Mouse (Mus musculus) midbrain, embryonic 16.5 days (tissue): ENCODE data around the gene Msh5. TPM values are rescaled to one million over a fixed set of nuclear protein-coding genes. Genes with fewer than 3 reads are reported as not detected.

ENCODE experiments used
- ATAC-seq: fragments of 200-750 bp; cut with Nextera tagmentation; 2 replicates; pipeline ENCODE4 v1.8.0; 2017; ENCODE audit warnings: moderate TSS enrichment
- H3K27ac ChIP-seq: fragments of 300-500 bp; sonication (generic); 2 replicates; pipeline ENCODE4 v1.5.1; 2014; ENCODE audit warnings: mild to moderate bottlenecking, low read length, mixed read lengths
- H3K27me3 ChIP-seq: fragments of 300-500 bp; sonication (generic); 2 replicates; pipeline ENCODE4 v1.6.1; 2014; ENCODE audit warnings: low read depth, low read length, mixed read lengths; ENCODE audit not compliant: control insufficient read depth, insufficient read depth
- H3K36me3 ChIP-seq: fragments of 300-500 bp; sonication (generic); 2 replicates; pipeline ENCODE4 v1.6.1; 2014; ENCODE audit warnings: mild to moderate bottlenecking, low read length, moderate library complexity, mixed read lengths; ENCODE audit not compliant: control insufficient read depth, insufficient read depth
- H3K4me1 ChIP-seq: fragments of 300-500 bp; sonication (generic); 2 replicates; pipeline ENCODE4 v1.6.1; 2014; ENCODE audit warnings: mild to moderate bottlenecking, low read length, mixed read lengths; ENCODE audit not compliant: control insufficient read depth, insufficient read depth
- H3K4me2 ChIP-seq: fragments of 300-500 bp; sonication (generic); 2 replicates; pipeline ENCODE4 v1.6.1; 2014; ENCODE audit warnings: mild to moderate bottlenecking, low read length, mixed read lengths
- H3K4me3 ChIP-seq: fragments of 300-500 bp; sonication (generic); 2 replicates; pipeline ENCODE4 v1.5.1; 2014; ENCODE audit warnings: low read depth, mild to moderate bottlenecking, low read length, moderate library complexity, mixed read lengths
- H3K9ac ChIP-seq: fragments of 300-500 bp; sonication (generic); 2 replicates; pipeline ENCODE4 v1.6.1; 2014; ENCODE audit warnings: low read depth, low read length, mixed read lengths
- H3K9me3 ChIP-seq: fragments of 300-500 bp; sonication (generic); replicated peaks from 2 replicates; pipeline ENCODE4 v1.6.1; 2014; ENCODE audit warnings: mild to moderate bottlenecking, low read length, mixed read lengths; ENCODE audit not compliant: control insufficient read depth, poor library complexity, severe bottlenecking
- WGBS: fragments of 180-500 bp; shearing (Covaris S2); extraction: QIAGEN DNeasy Blood & Tissue Kit; methylation state at CpG from one replicate; pipeline ENCODE4 v1.1.7; 2014; 5-methylcytosine and 5-hydroxymethylcytosine counted together
- polyA plus RNA-seq: library from polyadenylated mRNA; unstranded; fragments of >200 nt; fragmentation: Nextera tagmentation; extraction: Ambion mirVana; gene quantifications from 2 replicates; pipeline ENCODE4 v1.2.1, GENCODE M21; 2015

Gene Msh5
- polyA plus RNA-seq, 1 experiment from 2014 or later, result 1.9 TPM

GRCm38 (mm10) chr17:35071454-35071853, 24.9 kb upstream of the Msh5 start:
- Histone ChIP-seq H3K27me3 (peaks cover 7% of the 10 kb centered on the region), H3K36me3 (no peaks in the 10 kb centered on the region), H3K9ac (no peak overlapping the region), H3K9me3 (no peaks in the 10 kb centered on the region), H3K27ac (no peak overlapping the region), H3K4me1 (no peaks in the 10 kb centered on the region), H3K4me3 (no peak overlapping the region), H3K4me2 (no peak overlapping the region)
- 82% methylated on average over 9 of the region's 9 CpGs for WGBS
- ATAC-seq, result no peak

GRCm38 (mm10) chr17:35070556-35071229, 24.1 kb upstream of the Msh5 start:
- ATAC-seq, result no peak
- H3K9ac ChIP-seq, result no peak overlapping the region
- H3K27ac ChIP-seq, result no peak overlapping the region
- H3K36me3 ChIP-seq, result no peaks in the 10 kb centered on the region
- no peaks in the 10 kb centered on the region for H3K4me1 ChIP-seq
- H3K4me3 ChIP-seq, result no peak overlapping the region
- H3K27me3 ChIP-seq, result peaks cover 9% of the 10 kb centered on the region
- 67% methylated on average over 6 of the region's 6 CpGs for WGBS
- H3K9me3 ChIP-seq, result no peaks in the 10 kb centered on the region
- H3K4me2 ChIP-seq, result no peak overlapping the region

- no peak for ATAC-seq
- peaks cover 6% of the 10 kb centered on the region for H3K4me1 ChIP-seq
- 86% methylated on average over 17 of the region's 17 CpGs for WGBS
- no peak overlapping the region for H3K4me2 ChIP-seq
- H3K27me3 ChIP-seq, result peaks cover 28% of the 10 kb centered on the region
- H3K36me3 ChIP-seq, result no peaks in the 10 kb centered on the region
- H3K9me3 ChIP-seq, result no peaks in the 10 kb centered on the region
- no peak overlapping the region for H3K9ac ChIP-seq
- no peak overlapping the region for H3K4me3 ChIP-seq
- H3K27ac ChIP-seq, result no peak overlapping the region
Observed at GRCm38 (mm10) chr17:35068213-35068914, 21.8 kb upstream of the Msh5 start.

- peak within 1 kb of the TSS; percentile 36; the same call in 1 of the 2 replicates for H3K9ac ChIP-seq
- peak within 1 kb of the TSS; percentile 52 for H3K4me2 ChIP-seq
- H3K9me3 ChIP-seq, result no peaks in the 10 kb centered on the region
- WGBS, result 49% methylated on average over 10 of the region's 10 CpGs
- peaks cover 28% of the 10 kb centered on the region for H3K27me3 ChIP-seq
- H3K36me3 ChIP-seq, result peaks cover 5% of the 10 kb centered on the region; the same call in 1 of the 2 replicates
- no peak for ATAC-seq
- H3K4me1 ChIP-seq, result peaks cover 6% of the 10 kb centered on the region
- no peak within 1 kb of the TSS for H3K27ac ChIP-seq
- peak within 1 kb of the TSS; percentile 18 for H3K4me3 ChIP-seq
Observed at GRCm38 (mm10) chr17:35066084-35066483, 19.5 kb upstream of the Msh5 start, which contains the start of gene Mpig6b. Gene Mpig6b, minus strand, starts transcription at chr17:35066184.

- H3K9ac ChIP-seq, result peak within 1 kb of the TSS; percentile 36; the same call in 1 of the 2 replicates
- no peak for ATAC-seq
Observed at GRCm38 (mm10) chr17:35064951-35065947, 18.7 kb upstream of the Msh5 start, which contains the start of gene Ly6g6c. Gene Ly6g6c, plus strand, starts transcription at chr17:35065388.

GRCm38 (mm10) chr17:35064378-35064877, 17.9 kb upstream of the Msh5 start:
- no peak overlapping the region; the same call in 1 of the 2 replicates for H3K4me2 ChIP-seq

More at GRCm38 (mm10) chr17:35064951-35065947, 18.7 kb upstream of the Msh5 start, which contains the start of gene Ly6g6c:
- peak within 1 kb of the TSS; percentile 18 for H3K4me3 ChIP-seq
- no peak within 1 kb of the TSS for H3K27ac ChIP-seq
- peak within 1 kb of the TSS; percentile 52 for H3K4me2 ChIP-seq
- H3K36me3 ChIP-seq, result peaks cover 5% of the 10 kb centered on the region; the same call in 1 of the 2 replicates
- H3K27me3 ChIP-seq, result peaks cover 28% of the 10 kb centered on the region
- peaks cover 12% of the 10 kb centered on the region for H3K4me1 ChIP-seq
- WGBS, result 3% methylated on average over 48 of the region's 48 CpGs
- H3K9me3 ChIP-seq, result no peaks in the 10 kb centered on the region

GRCm38 (mm10) chr17:35063466-35063865, 16.9 kb upstream of the Msh5 start:
- no peak for ATAC-seq
- Histone ChIP-seq H3K27ac (no peak overlapping the region), H3K4me3 (no peak overlapping the region), H3K36me3 (peaks cover 5% of the 10 kb centered on the region; the same call in 1 of the 2 replicates), H3K27me3 (peaks cover 28% of the 10 kb centered on the region), H3K4me1 (peaks cover 19% of the 10 kb centered on the region), H3K9me3 (no peaks in the 10 kb centered on the region), H3K4me2 (no peak overlapping the region), H3K9ac (no peak overlapping the region)
- WGBS, result 90% methylated on average over 3 of the region's 3 CpGs

More at GRCm38 (mm10) chr17:35064378-35064877, 17.9 kb upstream of the Msh5 start:
- peaks cover 28% of the 10 kb centered on the region for H3K27me3 ChIP-seq
- no peak overlapping the region for H3K27ac ChIP-seq
- no peaks in the 10 kb centered on the region for H3K9me3 ChIP-seq
- no peak overlapping the region for H3K4me3 ChIP-seq
- WGBS, result 29% methylated on average over 10 of the region's 10 CpGs
- no peak for ATAC-seq
- peaks cover 16% of the 10 kb centered on the region for H3K4me1 ChIP-seq
- peaks cover 5% of the 10 kb centered on the region; the same call in 1 of the 2 replicates for H3K36me3 ChIP-seq
- no peak overlapping the region for H3K9ac ChIP-seq

GRCm38 (mm10) chr17:35061299-35061698, 14.8 kb upstream of the Msh5 start:
- Histone ChIP-seq H3K4me2 (no peak overlapping the region), H3K9me3 (no peaks in the 10 kb centered on the region), H3K27ac (no peak overlapping the region), H3K9ac (no peak overlapping the region), H3K4me3 (no peak overlapping the region), H3K36me3 (peaks cover 5% of the 10 kb centered on the region; the same call in 1 of the 2 replicates), H3K4me1 (peaks cover 21% of the 10 kb centered on the region), H3K27me3 (peaks cover 20% of the 10 kb centered on the region)
- 84% methylated on average over 7 of the region's 8 CpGs for WGBS
- no peak for ATAC-seq
